Mouse (Mus musculus): ENCODE results near the gene Meis3. TPM values are rescaled to one million over a fixed set of nuclear protein-coding genes. Genes with fewer than 3 reads are reported as not detected.

Gene Meis3
- polyA plus RNA-seq (2012; rRNA removed), result 53.6 and 55.8 TPM in 2 replicates

DNA sequence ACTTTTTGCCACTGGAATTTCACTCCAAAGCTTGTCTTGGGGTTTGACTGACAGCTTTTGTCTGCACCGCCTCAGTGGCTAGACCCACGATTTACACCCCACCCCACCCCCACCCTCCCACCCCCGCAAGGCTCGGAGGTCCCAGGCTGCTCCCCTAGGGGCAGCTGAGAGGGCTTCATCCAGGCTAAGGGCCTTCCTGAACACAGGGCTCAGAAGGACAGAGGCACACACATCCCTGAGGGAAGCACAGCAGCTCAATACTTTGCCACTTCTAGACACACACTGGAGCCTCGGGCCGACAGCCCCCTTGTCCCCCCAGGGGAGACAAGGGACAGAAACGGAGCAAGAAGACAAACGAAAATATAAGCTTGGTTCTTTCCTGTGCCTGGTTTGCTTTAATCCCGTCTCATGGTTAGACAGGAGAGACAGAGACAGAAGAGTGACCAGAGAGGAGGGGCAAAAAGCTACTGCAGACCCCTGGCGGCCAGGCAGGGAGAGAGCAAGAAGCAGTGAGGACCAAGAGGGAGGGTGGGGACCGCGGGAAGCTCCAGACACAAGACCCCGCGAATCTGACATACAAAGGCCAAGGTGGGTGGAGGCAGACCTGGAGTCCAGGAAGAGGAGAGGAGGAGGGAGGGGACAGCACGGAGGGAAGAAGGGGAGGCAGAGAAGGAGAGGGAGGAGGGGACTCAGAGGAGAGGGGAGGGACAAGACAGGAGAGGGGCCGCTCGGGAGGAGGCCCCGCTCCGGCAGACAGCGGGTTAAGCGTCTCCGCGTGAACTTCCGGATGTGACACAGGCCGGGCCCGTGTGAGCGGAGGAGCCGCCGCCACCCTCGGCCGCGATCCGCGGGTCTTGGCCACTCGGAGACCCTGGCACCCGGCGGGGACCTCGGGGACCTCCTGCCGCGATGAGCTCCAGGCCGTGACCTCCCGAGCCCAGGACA, at the start of gene Meis3:
TSS of gene Meis3 (plus strand) at position 494 of the 945 bp plus-strand sequence.

DNA sequence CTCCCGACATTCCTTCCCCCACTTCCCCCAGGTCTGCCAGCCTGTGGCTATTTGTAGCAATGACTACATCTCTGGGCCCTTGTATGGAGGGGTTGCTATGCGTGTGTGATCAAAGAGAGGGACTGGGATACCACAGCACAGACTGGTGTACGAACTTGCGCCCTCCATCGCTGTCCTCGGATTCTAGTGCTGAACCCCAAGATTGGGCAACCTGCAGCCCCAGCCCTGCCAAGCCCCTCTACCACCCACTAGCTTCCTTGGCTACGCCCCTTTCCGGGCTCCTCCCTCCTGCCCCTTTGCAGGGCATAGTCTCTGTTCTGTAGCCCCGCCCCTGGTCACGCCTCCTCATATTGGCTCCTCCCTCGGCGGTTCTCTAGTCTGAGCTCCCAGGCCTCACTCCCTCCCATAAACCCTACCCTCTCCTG, 45.5 kb upstream of the Meis3 start, which contains the start of gene Slc8a2:
TSS of gene Slc8a2 (plus strand) at position 406 of the 425 bp plus-strand sequence.

DNA sequence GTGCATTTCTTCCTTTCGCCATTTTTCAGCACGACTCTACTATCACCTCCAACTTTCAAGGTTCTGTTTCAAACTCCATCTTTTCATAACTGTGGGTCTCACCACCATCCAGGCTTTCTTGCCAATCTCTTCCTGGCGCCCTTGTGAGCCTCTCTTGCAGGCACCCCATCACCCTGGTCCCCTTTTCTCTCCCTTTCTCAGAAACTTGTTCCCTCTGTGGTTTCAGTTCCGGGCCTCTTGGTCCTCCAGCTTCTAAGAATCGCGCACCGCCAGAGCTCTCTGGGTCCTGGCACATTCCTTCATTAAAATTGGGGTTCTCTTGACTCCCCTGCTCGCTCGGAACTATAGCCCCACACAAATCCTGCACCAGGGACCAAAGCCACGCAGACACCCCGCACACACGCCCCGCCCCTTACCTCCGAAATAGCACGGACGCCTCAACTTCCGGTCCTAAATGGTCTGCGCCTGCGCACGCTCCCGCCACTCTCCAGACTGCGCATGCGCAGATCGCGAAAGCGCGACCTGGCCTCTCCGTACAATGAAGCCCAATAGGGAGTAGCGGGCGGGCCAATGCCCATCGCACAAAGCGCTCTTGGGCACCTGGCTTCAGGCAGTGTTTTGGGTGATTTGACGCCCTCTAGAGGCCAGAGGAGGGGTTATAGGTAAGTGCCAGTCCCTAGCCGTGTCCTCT, 46.8 kb downstream of the Meis3 start, which contains the start of gene Dhx34:
TSS of gene Dhx34 (minus strand) at position 456 of the 691 bp plus-strand sequence.

Other genes starting within 250 kb of the Meis3 start
- gene Nop53, start 229.0 kb upstream of the Meis3 start, polyA plus RNA-seq (2012; rRNA removed), result 207 and 250 TPM in 2 replicates
- gene Ehd2, start 207.5 kb upstream of the Meis3 start, polyA plus RNA-seq (2012; rRNA removed), result 92.0 and 104 TPM in 2 replicates
- 13.5 and 17.0 TPM in 2 replicates for gene Bicra, start 127.2 kb upstream of the Meis3 start, polyA plus RNA-seq (2012; rRNA removed)
- 0.29 and 0.33 TPM in 2 replicates for gene Zfp541, start 113.3 kb upstream of the Meis3 start, polyA plus RNA-seq (2012; rRNA removed)
- gene Napa, start 76.6 kb upstream of the Meis3 start, polyA plus RNA-seq (2012; rRNA removed), result 244 and 259 TPM in 2 replicates
- 37.2 and 41.3 TPM in 2 replicates for gene Kptn, start 55.2 kb upstream of the Meis3 start, polyA plus RNA-seq (2012; rRNA removed)
- gene Slc8a2, start 45.3 kb upstream of the Meis3 start, polyA plus RNA-seq (2012; rRNA removed), result 5.1 and 7.0 TPM in 2 replicates
- gene Dhx34, start 46.9 kb downstream of the Meis3 start, polyA plus RNA-seq (2012; rRNA removed), result 48.7 and 51.0 TPM in 2 replicates
- gene C5ar2, start 69.1 kb downstream of the Meis3 start, polyA plus RNA-seq (2012; rRNA removed), result 0.87 and 0.90 TPM in 2 replicates
- 14.7 and 16.9 TPM in 2 replicates for gene C5ar1, start 84.5 kb downstream of the Meis3 start, polyA plus RNA-seq (2012; rRNA removed)
- 112 and 150 TPM in 2 replicates for gene Inafm1, start 98.5 kb downstream of the Meis3 start, polyA plus RNA-seq (2012; rRNA removed)
- gene Ccdc9, start 111.7 kb downstream of the Meis3 start, polyA plus RNA-seq (2012; rRNA removed), result 32.9 and 36.1 TPM in 2 replicates
- gene Bbc3, start 133.3 kb downstream of the Meis3 start, polyA plus RNA-seq (2012; rRNA removed), result 51.7 and 62.6 TPM in 2 replicates
- gene Sae1, start 212.7 kb downstream of the Meis3 start, polyA plus RNA-seq (2012; rRNA removed), result 25.4 and 31.6 TPM in 2 replicates
- gene Zc3h4, start 225.8 kb downstream of the Meis3 start, polyA plus RNA-seq (2012; rRNA removed), result 54.3 and 55.5 TPM in 2 replicates

Measured in ovary, adult 2 months (tissue).